Mouse (Mus musculus): ENCODE results near the gene Fars2. TPM values are rescaled to one million over a fixed set of nuclear protein-coding genes. Genes with fewer than 3 reads are reported as not detected.
A peak's percentile ranks its signal among the peaks of the same experiment; 100 is the strongest.

Fars2 gene
- total and polyA plus RNA-seq, 2 experiments from 2014 or later = 30.3 to 30.6 TPM

DNA sequence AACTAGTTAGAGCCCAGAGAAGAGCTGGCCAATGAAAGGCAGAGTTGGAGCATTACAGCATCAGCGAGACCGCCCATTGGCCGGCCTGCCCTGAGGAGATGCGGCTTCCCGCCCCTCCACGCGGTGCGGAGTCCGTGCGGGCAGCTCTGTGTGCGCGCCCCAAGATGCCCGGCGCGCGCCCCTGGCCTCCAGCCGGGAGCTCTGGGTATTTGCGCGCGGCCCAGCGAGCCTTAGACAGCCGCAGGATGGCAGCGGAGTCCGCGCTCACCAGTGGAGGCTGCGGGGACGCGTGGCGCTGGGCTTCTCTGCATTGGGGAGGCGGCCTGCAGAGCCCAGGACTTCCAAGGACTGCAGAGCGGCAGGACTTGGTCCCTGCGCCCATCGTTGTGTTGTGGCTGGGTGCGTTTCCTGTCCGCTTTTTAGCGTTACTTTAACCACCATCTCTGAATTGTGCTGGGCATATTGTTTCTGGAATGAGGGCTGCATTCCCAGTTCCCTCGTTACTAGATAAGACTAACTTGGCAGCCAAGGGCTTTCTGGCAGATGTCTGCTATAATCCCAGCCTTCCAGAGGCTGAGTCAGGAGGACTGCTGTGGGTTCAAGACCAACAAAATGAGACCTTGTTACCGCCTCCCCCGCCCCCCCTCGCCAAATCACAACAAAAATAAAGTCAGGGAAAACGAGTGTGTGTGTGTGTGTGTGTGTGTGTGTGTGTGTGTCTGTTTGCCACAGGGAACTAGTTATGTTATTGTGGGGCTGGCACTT lies 461.5 kb downstream of the Fars2 start:
- H3K4me1 ChIP-seq (ENCODE audit: insufficient read depth, low read length) = peaks cover 12% of the 10 kb centered on the region
- peak; percentile 94 for DNase-seq (ENCODE audit: low spot score)
- 3% methylated on average over 40 of the region's 41 CpGs for WGBS

DNA sequence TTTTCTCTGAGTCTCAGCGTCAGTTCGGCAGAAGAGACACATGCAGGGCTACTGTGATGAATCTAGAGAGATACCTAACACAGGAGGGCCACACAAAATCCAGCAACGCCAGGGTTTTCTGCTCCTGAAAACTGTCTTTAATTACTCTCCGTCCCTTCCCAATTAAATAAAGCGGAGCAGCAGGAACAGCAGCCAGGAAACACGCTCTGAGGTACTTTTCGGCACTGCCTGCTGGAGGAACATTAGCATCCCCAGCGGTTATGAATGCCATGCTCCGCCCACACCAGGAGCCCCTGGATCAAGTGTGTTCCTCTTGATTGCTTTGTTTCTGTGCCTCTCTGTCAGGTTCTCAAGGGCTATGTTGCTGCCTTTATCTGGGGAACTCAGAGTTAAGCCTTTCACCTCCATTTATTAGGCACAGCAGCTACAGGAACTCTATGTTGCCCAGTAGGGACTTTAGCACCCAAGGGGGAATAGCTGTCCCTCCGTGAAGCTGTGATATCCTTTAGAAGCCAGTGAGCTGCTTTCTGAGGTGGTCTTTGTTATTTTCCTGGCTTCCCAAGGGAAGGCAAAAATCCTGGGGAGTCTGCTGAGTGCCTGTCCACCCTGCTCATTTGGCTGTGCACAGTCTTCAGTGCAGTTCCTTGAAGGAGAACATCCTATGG lies 465.3 kb downstream of the Fars2 start:
- Histone ChIP-seq H3K27me3 (ENCODE audit: insufficient read depth, low read length) (no peaks in the 10 kb centered on the region), H3K27ac (ENCODE audit: low read depth, low read length) (peak overlapping the region; percentile 34; the same call in 1 of the 2 replicates), H3K9me3 (ENCODE audit: low read length) (no peaks in the 10 kb centered on the region), H3K4me2 (ENCODE audit: low read depth, low read length, poor library complexity, severe bottlenecking) (no peak overlapping the region), H3K4me3 (ENCODE audit: low read depth, low read length) (no peak overlapping the region), H3K4me1 (ENCODE audit: insufficient read depth, low read length) (peaks cover 18% of the 10 kb centered on the region), H3K36me3 (ENCODE audit: insufficient read depth, low read length) (no peaks in the 10 kb centered on the region), H3K9ac (replicated peaks; ENCODE audit: low read length, poor library complexity, severe bottlenecking) (no peak overlapping the region)
- ATAC-seq (ENCODE audit: low FRiP score) (no peak), DNase-seq (ENCODE audit: low spot score) (peak; percentile 36)
- 8% methylated on average over 10 of the region's 10 CpGs for WGBS
- no peak for TF ChIP-seq CTCF (IDR thresholded peaks at IDR 0.05)

More for the DNA sequence above, 461.5 kb downstream of the Fars2 start:
- Histone ChIP-seq H3K9ac (replicated peaks; ENCODE audit: low read length, poor library complexity, severe bottlenecking) (peak overlapping the region; percentile 51), H3K4me2 (ENCODE audit: low read depth, low read length, poor library complexity, severe bottlenecking) (peak overlapping the region; percentile 61), H3K27me3 (ENCODE audit: insufficient read depth, low read length) (no peaks in the 10 kb centered on the region), H3K9me3 (ENCODE audit: low read length) (no peaks in the 10 kb centered on the region), H3K4me3 (ENCODE audit: low read depth, low read length) (peak overlapping the region; percentile 41), H3K27ac (ENCODE audit: low read depth, low read length) (peak overlapping the region; percentile 77), H3K36me3 (ENCODE audit: insufficient read depth, low read length) (no peaks in the 10 kb centered on the region)
- ATAC-seq (ENCODE audit: low FRiP score) = peak; percentile 98
- peak; percentile 67 for TF ChIP-seq CTCF (IDR thresholded peaks at IDR 0.05)

DNA sequence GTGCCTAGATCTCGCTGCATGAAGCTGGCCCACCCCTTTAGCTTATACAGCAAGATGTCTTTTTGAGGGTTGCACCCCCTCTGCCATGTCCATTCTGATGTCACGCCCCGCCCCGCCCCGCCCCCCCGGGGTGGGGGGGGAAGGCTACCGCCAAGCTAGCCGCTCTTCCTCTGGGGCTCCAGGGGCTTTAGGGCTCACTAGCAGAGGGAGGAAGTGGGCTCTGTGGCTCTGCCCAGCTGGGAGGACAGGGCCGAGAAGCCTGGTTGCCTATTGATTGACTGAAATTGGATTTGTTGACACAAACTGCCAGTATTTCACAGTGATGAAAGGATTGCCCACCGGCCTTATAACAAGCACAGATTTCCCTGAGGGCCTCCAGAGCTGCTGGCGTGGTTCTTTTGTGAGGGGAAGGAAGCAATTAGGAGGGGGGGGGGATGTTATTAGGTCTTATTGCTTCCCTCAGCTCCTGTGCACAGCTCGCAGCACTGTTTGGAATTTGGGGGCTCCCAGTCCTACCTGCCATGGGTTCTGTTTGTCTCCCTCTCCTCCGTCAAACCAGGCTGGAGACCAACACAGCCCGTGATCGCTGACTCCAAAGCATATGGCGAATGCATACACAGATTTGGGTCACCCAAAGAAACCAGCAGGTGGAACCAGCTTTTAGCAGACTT lies 466.4 kb downstream of the Fars2 start:
- WGBS = 21% methylated on average over 16 of the region's 16 CpGs
- Histone ChIP-seq H3K9ac (replicated peaks; ENCODE audit: low read length, poor library complexity, severe bottlenecking) (no peak overlapping the region), H3K27me3 (ENCODE audit: insufficient read depth, low read length) (no peaks in the 10 kb centered on the region), H3K27ac (ENCODE audit: low read depth, low read length) (peak overlapping the region; percentile 60; the same call in 1 of the 2 replicates), H3K4me1 (ENCODE audit: insufficient read depth, low read length) (peaks cover 16% of the 10 kb centered on the region), H3K9me3 (ENCODE audit: low read length) (no peaks in the 10 kb centered on the region), H3K36me3 (ENCODE audit: insufficient read depth, low read length) (no peaks in the 10 kb centered on the region), H3K4me2 (ENCODE audit: low read depth, low read length, poor library complexity, severe bottlenecking) (no peak overlapping the region; the same call in 1 of the 2 replicates), H3K4me3 (ENCODE audit: low read depth, low read length) (no peak overlapping the region)
- ATAC-seq (ENCODE audit: low FRiP score) = peak; percentile 41; the same call in 1 of the 2 replicates
- peak; percentile 29; the same call in 1 of the 2 replicates for TF ChIP-seq CTCF (IDR thresholded peaks at IDR 0.05)
- peak; percentile 45 for DNase-seq (ENCODE audit: low spot score)

DNA sequence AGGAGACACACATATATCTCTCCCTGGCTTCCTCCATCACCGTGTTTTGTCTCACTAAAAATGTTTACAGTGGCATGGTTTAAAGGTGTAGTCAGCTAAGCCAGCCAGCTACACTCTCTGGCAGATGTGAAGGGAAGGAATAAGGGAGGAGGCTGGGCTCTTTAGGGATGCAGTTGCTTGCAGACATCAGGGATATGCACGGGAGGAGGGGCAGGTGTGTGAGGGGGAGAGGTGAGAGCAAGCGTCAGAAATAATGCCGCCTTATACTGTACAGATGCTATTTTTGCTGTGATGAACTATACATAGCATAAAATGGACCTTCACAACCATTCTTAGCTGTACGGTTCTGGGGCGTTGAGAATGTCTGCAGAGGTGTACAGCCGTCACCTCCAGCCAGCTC lies 467.0 kb downstream of the Fars2 start:
- ATAC-seq (ENCODE audit: low FRiP score) (0 out of 2 replicates have a peak, but pooled peaks have one; percentile 39), DNase-seq (ENCODE audit: low spot score) (no peak)
- Histone ChIP-seq H3K9ac (replicated peaks; ENCODE audit: low read length, poor library complexity, severe bottlenecking) (no peak overlapping the region), H3K4me3 (ENCODE audit: low read depth, low read length) (no peak overlapping the region), H3K27me3 (ENCODE audit: insufficient read depth, low read length) (no peaks in the 10 kb centered on the region), H3K4me2 (ENCODE audit: low read depth, low read length, poor library complexity, severe bottlenecking) (no peak overlapping the region; the same call in 1 of the 2 replicates), H3K9me3 (ENCODE audit: low read length) (no peaks in the 10 kb centered on the region), H3K36me3 (ENCODE audit: insufficient read depth, low read length) (no peaks in the 10 kb centered on the region), H3K27ac (ENCODE audit: low read depth, low read length) (peak overlapping the region; percentile 60; the same call in 1 of the 2 replicates), H3K4me1 (ENCODE audit: insufficient read depth, low read length) (peaks cover 16% of the 10 kb centered on the region)
- TF ChIP-seq CTCF (IDR thresholded peaks at IDR 0.05) = no peak
- WGBS = 61% methylated on average over 7 of the region's 7 CpGs

DNA sequence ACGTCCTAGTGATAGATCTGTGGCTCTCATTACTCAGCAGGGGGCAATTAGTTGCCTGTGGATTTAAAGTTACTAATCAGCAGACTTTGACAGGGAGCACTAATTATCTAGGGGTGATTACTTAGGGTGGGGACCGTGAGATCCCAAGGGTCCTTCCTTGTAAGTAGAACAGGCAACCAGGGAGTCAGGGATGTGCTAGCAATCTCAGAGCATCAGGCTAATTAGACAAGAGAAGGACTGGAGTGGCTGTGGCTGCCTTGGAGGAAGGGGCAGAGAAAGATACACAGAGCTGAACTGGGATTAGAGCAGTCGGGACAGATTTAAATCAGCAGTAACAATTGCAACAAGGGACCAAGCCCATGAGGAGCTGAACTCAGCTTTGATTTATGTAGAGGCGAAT lies 471.9 kb downstream of the Fars2 start:
- H3K4me3 ChIP-seq (ENCODE audit: low read depth, low read length) = no peak overlapping the region
- WGBS = 34% methylated on average over 4 of the region's 4 CpGs
- no peak for DNase-seq (ENCODE audit: low spot score)
- no peaks in the 10 kb centered on the region for H3K27me3 ChIP-seq (ENCODE audit: insufficient read depth, low read length)
- no peak for TF ChIP-seq CTCF (IDR thresholded peaks at IDR 0.05)
- no peaks in the 10 kb centered on the region for H3K9me3 ChIP-seq (ENCODE audit: low read length)
- no peak overlapping the region for H3K9ac ChIP-seq (replicated peaks; ENCODE audit: low read length, poor library complexity, severe bottlenecking)
- no peak overlapping the region for H3K4me2 ChIP-seq (ENCODE audit: low read depth, low read length, poor library complexity, severe bottlenecking)
- no peak for ATAC-seq (ENCODE audit: low FRiP score)
- H3K27ac ChIP-seq (ENCODE audit: low read depth, low read length) = no peak overlapping the region
- peaks cover 3% of the 10 kb centered on the region; the same call in 1 of the 2 replicates for H3K4me1 ChIP-seq (ENCODE audit: insufficient read depth, low read length)
- no peaks in the 10 kb centered on the region for H3K36me3 ChIP-seq (ENCODE audit: insufficient read depth, low read length)

Data from midbrain, postnatal 0 days (tissue).